Comparison of ENCODE assay signal across 12 mouse cellular contexts in the genomic region with DNA sequence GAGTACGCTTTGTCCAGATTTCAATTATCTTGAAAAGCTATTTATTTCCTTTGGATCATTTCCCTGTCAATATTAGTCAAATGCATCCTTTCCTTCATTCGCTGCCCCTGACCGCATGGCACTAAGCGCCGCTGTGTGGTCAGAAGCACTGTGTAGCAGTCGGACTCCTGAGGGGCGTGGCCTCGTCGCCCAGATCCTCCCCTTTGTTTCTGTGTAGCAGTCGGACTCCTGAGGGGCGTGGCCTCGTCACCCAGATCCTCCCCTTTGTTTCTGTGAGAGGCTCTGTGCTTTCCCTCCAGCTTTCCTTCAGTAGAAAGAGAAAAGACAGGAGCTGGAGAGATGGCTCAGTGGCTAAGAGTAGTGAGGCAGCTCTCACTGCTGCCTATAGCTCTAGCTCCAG. TPM values are rescaled to one million over a fixed set of nuclear protein-coding genes. Genes with fewer than 3 reads are reported as not detected.
DNase-seq lines count a peak whose midpoint lies in the region; ATAC-seq and TF ChIP-seq lines count a peak whose summit lies in the region.
"Had no signal": no experiment of that assay in that cellular context is flagged by ENCODE, and none has a peak within 500 bp of the region (broad histone marks: within the 10 kb centered on the region; RNA-seq: fewer than 3 reads in every experiment).

No protein-coding gene starts in this region.

- H3K36me3 ChIP-seq in midbrain, embryonic 10.5 days, result peaks cover 39% of the 10 kb centered on the region
- H3K36me3 ChIP-seq in midbrain, embryonic 16.5 days (ENCODE audit: control insufficient read depth, insufficient read depth, low read length), result peaks cover 3% of the 10 kb centered on the region
- H3K36me3 ChIP-seq in intestine, postnatal 0 days (ENCODE audit: control insufficient read depth, insufficient read depth), result peaks cover 3% of the 10 kb centered on the region; the same call in 1 of the 2 replicates

- H3K4me2 ChIP-seq in midbrain, embryonic 16.5 days (ENCODE audit: low read length), result no peak overlapping the region
- H3K4me2 ChIP-seq in intestine, postnatal 0 days (replicated peaks; ENCODE audit: low read depth), result no peak overlapping the region

- H3K4me1 ChIP-seq in midbrain, embryonic 10.5 days, result no peaks in the 10 kb centered on the region
- H3K4me1 ChIP-seq in midbrain, embryonic 16.5 days (ENCODE audit: control insufficient read depth, insufficient read depth, low read length), result no peaks in the 10 kb centered on the region
- H3K4me1 ChIP-seq in intestine, postnatal 0 days (replicated peaks; ENCODE audit: control insufficient read depth, insufficient read depth, low read length), result no peaks in the 10 kb centered on the region

- peak; percentile 14; the same call in 1 of the 2 replicates for TF ChIP-seq CTCF in intestine, postnatal 0 days (IDR thresholded peaks at IDR 0.05; ENCODE audit: low read depth)

- no peak overlapping the region for H3K4me3 ChIP-seq in midbrain, embryonic 10.5 days
- H3K4me3 ChIP-seq in midbrain, embryonic 16.5 days (ENCODE audit: low read depth, low read length), result no peak overlapping the region
- no peak overlapping the region for H3K4me3 ChIP-seq in intestine, postnatal 0 days (ENCODE audit: low read depth, low read length)
- H3K4me3 ChIP-seq: megakaryocyte, embryonic 14.5 days had no signal

- no peaks in the 10 kb centered on the region for H3K27me3 ChIP-seq in midbrain, embryonic 10.5 days (ENCODE audit: low read depth, poor library complexity, severe bottlenecking)
- H3K27me3 ChIP-seq in midbrain, embryonic 16.5 days (ENCODE audit: control insufficient read depth, insufficient read depth, low read depth, low read length), result no peaks in the 10 kb centered on the region
- H3K27me3 ChIP-seq in intestine, postnatal 0 days (replicated peaks; ENCODE audit: control insufficient read depth, insufficient read depth, low read length), result no peaks in the 10 kb centered on the region

- no peak overlapping the region for H3K27ac ChIP-seq in midbrain, embryonic 10.5 days (replicated peaks)
- no peak overlapping the region for H3K27ac ChIP-seq in midbrain, embryonic 16.5 days (ENCODE audit: low read length)
- no peak overlapping the region for H3K27ac ChIP-seq in intestine, postnatal 0 days (ENCODE audit: low read depth, low read length)

- H3K9ac ChIP-seq in midbrain, embryonic 16.5 days (ENCODE audit: low read depth, low read length), result no peak overlapping the region
- H3K9ac ChIP-seq in intestine, postnatal 0 days (ENCODE audit: low read depth, low read length), result no peak overlapping the region

- no peak for DNase-seq in frontal cortex, postnatal 10 days (ENCODE audit: low spot score in 2 of 2)
- peak; percentile 38 for DNase-seq in midbrain, embryonic 10.5 days (ENCODE audit: low spot score)
- DNase-seq in testis, postnatal 10 days (ENCODE audit: low spot score), result peak; percentile 55
- DNase-seq in cerebellum, adult 9-10 months, result no peak
- no peak for DNase-seq in thymus, postnatal 0 days (ENCODE audit: low spot score)
- DNase-seq: cerebellum, postnatal 10 days; layer of hippocampus, postnatal 36 days; right cerebral cortex, adult 18-20 months had no signal

- H3K9me3 ChIP-seq in midbrain, embryonic 10.5 days (replicated peaks), result no peaks in the 10 kb centered on the region
- H3K9me3 ChIP-seq in midbrain, embryonic 16.5 days (replicated peaks; ENCODE audit: control insufficient read depth, low read length, poor library complexity, severe bottlenecking), result no peaks in the 10 kb centered on the region
- no peaks in the 10 kb centered on the region for H3K9me3 ChIP-seq in intestine, postnatal 0 days (ENCODE audit: control insufficient read depth)

- peak; percentile 50; the same call in 1 of the 2 replicates for ATAC-seq in frontal cortex, adult (ENCODE audit: low TSS enrichment)
- ATAC-seq in midbrain, embryonic 16.5 days, result no peak
- peak; percentile 60; the same call in 1 of the 2 replicates for ATAC-seq in intestine, postnatal 0 days

- WGBS in midbrain, embryonic 10.5 days, result 59% methylated on average over 12 of the region's 12 CpGs
- WGBS in midbrain, embryonic 16.5 days, result 47% methylated on average over 12 of the region's 12 CpGs
- 60% methylated on average over 12 of the region's 12 CpGs for WGBS in intestine, postnatal 0 days

RNA-seq across cellular contexts. Expression of gene Tpst1, which starts 23.6 kb away (rescaled TPM):
- 57.5 and 60.4 TPM in 2 replicates for polyA plus RNA-seq in midbrain, embryonic 10.5 days (2016; fragmentation: Nextera tagmentation; extraction: Ambion mirVana)
- polyA plus RNA-seq in midbrain, embryonic 16.5 days (2015; fragmentation: Nextera tagmentation; extraction: Ambion mirVana), result 52.9 and 56.8 TPM in 2 replicates
- polyA plus RNA-seq in intestine, postnatal 0 days (2015; fragmentation: Nextera tagmentation; extraction: Ambion mirVana), result 28.7 and 29.3 TPM in 2 replicates
- polyA plus RNA-seq in thymus, postnatal 0 days (2015; fragmentation: Nextera tagmentation; extraction: Ambion mirVana), result 25.7 and 27.0 TPM in 2 replicates

RNA-seq across cellular contexts. Expression of gene Kctd7, which starts 47.9 kb away (rescaled TPM):
- 6.3 and 7.2 TPM in 2 replicates for polyA plus RNA-seq in midbrain, embryonic 10.5 days (2016; fragmentation: Nextera tagmentation; extraction: Ambion mirVana)
- 20.2 and 21.4 TPM in 2 replicates for polyA plus RNA-seq in midbrain, embryonic 16.5 days (2015; fragmentation: Nextera tagmentation; extraction: Ambion mirVana)
- 2.4 and 2.9 TPM in 2 replicates for polyA plus RNA-seq in intestine, postnatal 0 days (2015; fragmentation: Nextera tagmentation; extraction: Ambion mirVana)
- polyA plus RNA-seq in thymus, postnatal 0 days (2015; fragmentation: Nextera tagmentation; extraction: Ambion mirVana), result 4.2 TPM in 2 replicates

Comparison
In these comparisons a context has a peak if more than half of its experiments do, and no peak if none do; other contexts are left out.
1. DNase-seq: peak in midbrain, embryonic 10.5 days (single experiment) and testis, postnatal 10 days (single experiment); none in frontal cortex, postnatal 10 days (0 of 2), cerebellum, adult 9-10 months (single experiment) and thymus, postnatal 0 days (single experiment).